Mouse (Mus musculus): ENCODE measurements around the gene Mllt1. TPM values are rescaled to one million over a fixed set of nuclear protein-coding genes. Genes with fewer than 3 reads are reported as not detected.

The Mllt1 gene
- polyA plus RNA-seq, 1 experiment, result 28.5 TPM

- Histone ChIP-seq H3K79me2 (ENCODE audit: control insufficient read depth, insufficient read depth) (no peaks in the 10 kb centered on the region), H3ac (ENCODE audit: control insufficient read depth, insufficient read length) (no peak overlapping the region), H3K36me3 (ENCODE audit: control insufficient read depth, insufficient read depth) (no peaks in the 10 kb centered on the region), H3K4me3 (no peak overlapping the region), H3K4me2 (ENCODE audit: low read depth) (no peak overlapping the region), H3K27me3 (ENCODE audit: control insufficient read depth, insufficient read depth, insufficient read length) (no peaks in the 10 kb centered on the region)
- TF ChIP-seq TCF12 (IDR thresholded peaks at IDR 0.05; ENCODE audit: insufficient read depth, poor library complexity, severe bottlenecking), result no peak
- no peak for TF ChIP-seq MYOG (IDR thresholded peaks at IDR 0.05; ENCODE audit: control insufficient read depth in 1 of 3, insufficient read depth in 1 of 3, insufficient read length in 2 of 3, low read depth in 2 of 3)
- TF ChIP-seq REST (IDR thresholded peaks at IDR 0.05; ENCODE audit: insufficient read depth, insufficient read length), result no peak
- TF ChIP-seq TCF3 (IDR thresholded peaks at IDR 0.05; ENCODE audit: insufficient read length, low read depth), result no peak
- no peak for TF ChIP-seq MYOD1 (IDR thresholded peaks at IDR 0.05; ENCODE audit: control insufficient read depth in 1 of 3, insufficient read length in 2 of 3, low read depth in 2 of 3)
- no peak for TF ChIP-seq E2F4 (IDR thresholded peaks at IDR 0.05; ENCODE audit: insufficient read depth)
- no peak for TF ChIP-seq POLR2A (IDR thresholded peaks at IDR 0.05; ENCODE audit: insufficient read length, low read depth)
Observed at GRCm38 (mm10) chr17:56858216-56858615, 77.0 kb downstream of the Mllt1 start.

GRCm38 (mm10) chr17:56855421-56855820 is 79.8 kb downstream of the Mllt1 start:
- H3K79me2 ChIP-seq (ENCODE audit: control insufficient read depth, insufficient read depth), result no peaks in the 10 kb centered on the region
- no peaks in the 10 kb centered on the region for H3K36me3 ChIP-seq (ENCODE audit: control insufficient read depth, insufficient read depth)
- no peak overlapping the region for H3K4me2 ChIP-seq (ENCODE audit: low read depth)
- H3K27me3 ChIP-seq (ENCODE audit: control insufficient read depth, insufficient read depth, insufficient read length), result no peaks in the 10 kb centered on the region
- H3K4me3 ChIP-seq, result no peak overlapping the region
- H3ac ChIP-seq (ENCODE audit: control insufficient read depth, insufficient read length), result no peak overlapping the region
- TF ChIP-seq POLR2A (IDR thresholded peaks at IDR 0.05; ENCODE audit: insufficient read length, low read depth), result no peak
- no peak for TF ChIP-seq REST (IDR thresholded peaks at IDR 0.05; ENCODE audit: insufficient read depth, insufficient read length)
- TF ChIP-seq MYOD1 (IDR thresholded peaks at IDR 0.05; ENCODE audit: control insufficient read depth in 1 of 3, insufficient read length in 2 of 3, low read depth in 2 of 3), result no peak
- TF ChIP-seq SRF (IDR thresholded peaks at IDR 0.05; ENCODE audit: control insufficient read depth, insufficient read length, low read depth), result no peak
- TF ChIP-seq E2F4 (IDR thresholded peaks at IDR 0.05; ENCODE audit: insufficient read depth), result no peak
- no peak for TF ChIP-seq TCF3 (IDR thresholded peaks at IDR 0.05; ENCODE audit: insufficient read length, low read depth)
- no peak for TF ChIP-seq MAX (IDR thresholded peaks at IDR 0.05; ENCODE audit: low read depth)
- TF ChIP-seq TCF12 (IDR thresholded peaks at IDR 0.05; ENCODE audit: insufficient read depth, poor library complexity, severe bottlenecking), result no peak
- TF ChIP-seq USF1 (IDR thresholded peaks at IDR 0.05; ENCODE audit: low read depth), result no peak
- no peak for TF ChIP-seq CEBPB (IDR thresholded peaks at IDR 0.05; ENCODE audit: insufficient read depth, poor library complexity, severe bottlenecking)
- no peak for TF ChIP-seq POLR2AphosphoS2 (IDR thresholded peaks at IDR 0.05; ENCODE audit: insufficient read length, low read depth)
- no peak for TF ChIP-seq MYOG (IDR thresholded peaks at IDR 0.05; ENCODE audit: control insufficient read depth in 1 of 3, insufficient read depth in 1 of 3, insufficient read length in 2 of 3, low read depth in 2 of 3)

GRCm38 (mm10) chr17:56851167-56851566 is 84.0 kb downstream of the Mllt1 start:
- TF ChIP-seq CEBPB (IDR thresholded peaks at IDR 0.05; ENCODE audit: insufficient read depth, poor library complexity, severe bottlenecking), result no peak
- no peak overlapping the region for H3K4me3 ChIP-seq
- H3ac ChIP-seq (ENCODE audit: control insufficient read depth, insufficient read length), result no peak overlapping the region
- H3K79me2 ChIP-seq (ENCODE audit: control insufficient read depth, insufficient read depth), result no peaks in the 10 kb centered on the region
- no peak overlapping the region for H3K4me2 ChIP-seq (ENCODE audit: low read depth)
- peaks cover 25% of the 10 kb centered on the region for H3K27me3 ChIP-seq (ENCODE audit: control insufficient read depth, insufficient read depth, insufficient read length)
- H3K36me3 ChIP-seq (ENCODE audit: control insufficient read depth, insufficient read depth), result no peaks in the 10 kb centered on the region

- Histone ChIP-seq H3K36me3 (ENCODE audit: control insufficient read depth, insufficient read depth) (no peaks in the 10 kb centered on the region), H3ac (ENCODE audit: control insufficient read depth, insufficient read length) (no peak overlapping the region), H3K27me3 (ENCODE audit: control insufficient read depth, insufficient read depth, insufficient read length) (peaks cover 32% of the 10 kb centered on the region), H3K79me2 (ENCODE audit: control insufficient read depth, insufficient read depth) (no peaks in the 10 kb centered on the region), H3K4me3 (no peak overlapping the region), H3K4me2 (ENCODE audit: low read depth) (no peak overlapping the region)
- TF ChIP-seq E2F4 (IDR thresholded peaks at IDR 0.05; ENCODE audit: insufficient read depth), result no peak
Observed at GRCm38 (mm10) chr17:56849710-56850109, 85.5 kb downstream of the Mllt1 start.

GRCm38 (mm10) chr17:56848785-56849184 is 86.4 kb downstream of the Mllt1 start:
- no peak overlapping the region for H3K4me2 ChIP-seq (ENCODE audit: low read depth)
- TF ChIP-seq POLR2AphosphoS2 (IDR thresholded peaks at IDR 0.05; ENCODE audit: insufficient read length, low read depth) (no peak), REST (IDR thresholded peaks at IDR 0.05; ENCODE audit: insufficient read depth, insufficient read length) (no peak), E2F4 (IDR thresholded peaks at IDR 0.05; ENCODE audit: insufficient read depth) (no peak), USF1 (IDR thresholded peaks at IDR 0.05; ENCODE audit: low read depth) (no peak), TCF12 (IDR thresholded peaks at IDR 0.05; ENCODE audit: insufficient read depth, poor library complexity, severe bottlenecking) (no peak), CEBPB (IDR thresholded peaks at IDR 0.05; ENCODE audit: insufficient read depth, poor library complexity, severe bottlenecking) (no peak), POLR2A (IDR thresholded peaks at IDR 0.05; ENCODE audit: insufficient read length, low read depth) (no peak), MYOD1 (IDR thresholded peaks at IDR 0.05; ENCODE audit: control insufficient read depth in 1 of 3, insufficient read length in 2 of 3, low read depth in 2 of 3) (no peak), SRF (IDR thresholded peaks at IDR 0.05; ENCODE audit: control insufficient read depth, insufficient read length, low read depth) (no peak), MAX (IDR thresholded peaks at IDR 0.05; ENCODE audit: low read depth) (no peak), MYOG (IDR thresholded peaks at IDR 0.05; ENCODE audit: control insufficient read depth in 1 of 3, insufficient read depth in 1 of 3, insufficient read length in 2 of 3, low read depth in 2 of 3) (no peak), TCF3 (IDR thresholded peaks at IDR 0.05; ENCODE audit: insufficient read length, low read depth) (no peak)
- peaks cover 34% of the 10 kb centered on the region for H3K27me3 ChIP-seq (ENCODE audit: control insufficient read depth, insufficient read depth, insufficient read length)
- no peaks in the 10 kb centered on the region for H3K36me3 ChIP-seq (ENCODE audit: control insufficient read depth, insufficient read depth)
- H3ac ChIP-seq (ENCODE audit: control insufficient read depth, insufficient read length), result no peak overlapping the region
- no peak overlapping the region for H3K4me3 ChIP-seq
- no peaks in the 10 kb centered on the region for H3K79me2 ChIP-seq (ENCODE audit: control insufficient read depth, insufficient read depth)
